Mouse (Mus musculus) heart, postnatal 0 days (tissue): ENCODE data around the gene Ano1. TPM values are rescaled to one million over a fixed set of nuclear protein-coding genes. Genes with fewer than 3 reads are reported as not detected.

Experiments used
- ATAC-seq: fragments of 200-750 bp; cut with Nextera tagmentation; 2 replicates; pipeline ENCODE4 v1.8.0; 2017; ENCODE audit warnings: low read depth, moderate number of reproducible peaks, moderate library complexity; ENCODE audit not compliant: insufficient read depth
- DNase-seq: peaks from one replicate; pipeline ENCODE4 v3.0.0-alpha.2; 2016; ENCODE audit warnings: low spot score
- H3K27ac ChIP-seq: fragments of 300-500 bp; sonication (generic); 2 replicates; pipeline ENCODE4 v1.5.1; 2014; ENCODE audit warnings: low read depth, mild to moderate bottlenecking
- H3K27me3 ChIP-seq: fragments of 300-500 bp; sonication (generic); 2 replicates; pipeline ENCODE4 v1.6.1; 2014; ENCODE audit warnings: low read length, mixed read lengths; ENCODE audit not compliant: control insufficient read depth, insufficient read depth
- H3K36me3 ChIP-seq: fragments of 300-500 bp; sonication (generic); replicated peaks from 2 replicates; pipeline ENCODE4 v1.6.1; 2014; ENCODE audit warnings: low read length, mixed read lengths; ENCODE audit not compliant: control insufficient read depth, insufficient read depth
- H3K4me1 ChIP-seq: fragments of 300-500 bp; sonication (generic); 2 replicates; pipeline ENCODE4 v1.6.1; 2014; ENCODE audit warnings: antibody characterized with exemption; ENCODE audit not compliant: control insufficient read depth, insufficient read depth
- H3K4me2 ChIP-seq: fragments of 300-500 bp; sonication (generic); 2 replicates; pipeline ENCODE4 v1.6.1; 2014; ENCODE audit warnings: low read depth, mild to moderate bottlenecking, low read length, moderate library complexity
- H3K4me3 ChIP-seq: fragments of 300-500 bp; sonication (generic); 2 replicates; pipeline ENCODE4 v1.5.1; 2014; ENCODE audit warnings: low read depth, low read length
- H3K9ac ChIP-seq: fragments of 300-500 bp; sonication (generic); replicated peaks from 2 replicates; pipeline ENCODE4 v1.6.1; 2014; ENCODE audit warnings: low read depth, low read length, mixed read lengths
- H3K9me3 ChIP-seq: fragments of 300-500 bp; sonication (generic); replicated peaks from 2 replicates; pipeline ENCODE4 v1.6.1; 2016; ENCODE audit warnings: low read length; ENCODE audit not compliant: control insufficient read depth
- CTCF ChIP-seq: IDR thresholded peaks from 2 replicates; pipeline ENCODE4 v1.5.1; 2016; ENCODE audit warnings: antibody characterized with exemption, control low read depth, low read depth
- EP300 ChIP-seq: IDR thresholded peaks from 2 replicates; pipeline ENCODE4 v1.6.1; 2016; ENCODE audit warnings: antibody characterized with exemption, low read depth
- WGBS: fragments of 180-500 bp; shearing (Covaris S2); extraction: QIAGEN DNeasy Blood & Tissue Kit; methylation state at CpG from one replicate; pipeline ENCODE4 v1.1.7; 2014; 5-methylcytosine and 5-hydroxymethylcytosine counted together
- polyA plus RNA-seq: library from polyadenylated mRNA; unstranded; fragments of >200 nt; fragmentation: Nextera tagmentation; extraction: Ambion mirVana; gene quantifications from 2 replicates; pipeline ENCODE4 v1.2.1, GENCODE M21; 2015
- total RNA-seq: library from RNA; depleted of rRNA; stranded (reverse); fragments of >200 nt; gene quantifications from 2 replicates; pipeline ENCODE4 v1.2.3, GENCODE M21; 2014; ENCODE audit warnings: low replicate concordance

The Ano1 gene
- total and polyA plus RNA-seq, 2 experiments from 2014 or later, result 4.4 to 11.1 TPM

- H3K36me3 ChIP-seq, result peaks cover 8% of the 10 kb centered on the region
- peak; percentile 92 for DNase-seq
- WGBS, result under 1% methylated on average over 41 of the region's 43 CpGs
- TF ChIP-seq CTCF (peak; percentile 85), EP300 (no peak; the same call in 1 of the 2 replicates)
- H3K4me2 ChIP-seq, result peak overlapping the region; percentile 84
- H3K9me3 ChIP-seq, result no peaks in the 10 kb centered on the region
- H3K4me3 ChIP-seq, result peak overlapping the region; percentile 73
- peaks cover 3% of the 10 kb centered on the region; the same call in 1 of the 2 replicates for H3K27me3 ChIP-seq
- peaks cover 21% of the 10 kb centered on the region for H3K4me1 ChIP-seq
- peak overlapping the region; percentile 57 for H3K9ac ChIP-seq
- peak overlapping the region; percentile 89 for H3K27ac ChIP-seq
- ATAC-seq, result peak; percentile 84
Observed at GRCm38 (mm10) chr7:144581559-144582283, 170.1 kb downstream of the Ano1 start.

GRCm38 (mm10) chr7:144577876-144578275 lies 173.9 kb downstream of the Ano1 start:
- Histone ChIP-seq H3K9me3 (no peaks in the 10 kb centered on the region), H3K36me3 (peaks cover 8% of the 10 kb centered on the region), H3K4me2 (no peak overlapping the region), H3K9ac (no peak overlapping the region), H3K4me3 (no peak overlapping the region), H3K27me3 (no peaks in the 10 kb centered on the region), H3K27ac (peak overlapping the region; percentile 92), H3K4me1 (peaks cover 24% of the 10 kb centered on the region)
- TF ChIP-seq EP300 (peak; percentile 97), CTCF (no peak)
- 25% methylated on average over 5 of the region's 5 CpGs for WGBS
- peak; percentile 60 for ATAC-seq
- DNase-seq, result peak; percentile 80

- Histone ChIP-seq H3K4me2 (no peak overlapping the region), H3K27ac (no peak overlapping the region), H3K27me3 (no peaks in the 10 kb centered on the region), H3K9ac (no peak overlapping the region), H3K4me1 (peaks cover 21% of the 10 kb centered on the region), H3K4me3 (no peak overlapping the region), H3K9me3 (no peaks in the 10 kb centered on the region), H3K36me3 (no peaks in the 10 kb centered on the region)
- no peak for ATAC-seq
- no peak for DNase-seq
- WGBS, result 76% methylated on average over 5 of the region's 5 CpGs
- TF ChIP-seq EP300, result no peak
- TF ChIP-seq CTCF, result no peak
Observed at GRCm38 (mm10) chr7:144572234-144572633, 179.5 kb downstream of the Ano1 start.

GRCm38 (mm10) chr7:144571598-144571997 lies 180.2 kb downstream of the Ano1 start:
- no peaks in the 10 kb centered on the region for H3K36me3 ChIP-seq
- no peak for ATAC-seq
- H3K9ac ChIP-seq, result no peak overlapping the region
- H3K4me3 ChIP-seq, result no peak overlapping the region
- H3K27ac ChIP-seq, result no peak overlapping the region
- no peaks in the 10 kb centered on the region for H3K9me3 ChIP-seq
- no peaks in the 10 kb centered on the region for H3K27me3 ChIP-seq
- no peak for DNase-seq
- no peak overlapping the region for H3K4me2 ChIP-seq
- no peak for TF ChIP-seq EP300
- no peak for TF ChIP-seq CTCF
- peaks cover 15% of the 10 kb centered on the region for H3K4me1 ChIP-seq

- DNase-seq (peak; percentile 83), ATAC-seq (peak; percentile 91)
- no peaks in the 10 kb centered on the region for H3K27me3 ChIP-seq
- H3K9ac ChIP-seq, result no peak overlapping the region
- H3K27ac ChIP-seq, result peak overlapping the region; percentile 78
- H3K4me3 ChIP-seq, result no peak overlapping the region
- peaks cover 12% of the 10 kb centered on the region; the same call in 1 of the 2 replicates for H3K4me1 ChIP-seq
- no peaks in the 10 kb centered on the region for H3K9me3 ChIP-seq
- TF ChIP-seq CTCF (no peak), EP300 (0 out of 2 replicates have a peak, but pooled peaks have one; percentile 20)
- no peaks in the 10 kb centered on the region for H3K36me3 ChIP-seq
- H3K4me2 ChIP-seq, result no peak overlapping the region
- 9% methylated on average over 7 of the region's 7 CpGs for WGBS
Observed at GRCm38 (mm10) chr7:144569428-144569827, 182.3 kb downstream of the Ano1 start.

GRCm38 (mm10) chr7:144568091-144568490 lies 183.7 kb downstream of the Ano1 start:
- Histone ChIP-seq H3K4me1 (peaks cover 17% of the 10 kb centered on the region), H3K4me3 (no peak overlapping the region), H3K9me3 (no peaks in the 10 kb centered on the region), H3K27ac (no peak overlapping the region), H3K27me3 (no peaks in the 10 kb centered on the region), H3K9ac (no peak overlapping the region), H3K4me2 (no peak overlapping the region), H3K36me3 (no peaks in the 10 kb centered on the region)
- ATAC-seq (no peak), DNase-seq (no peak)
- TF ChIP-seq EP300 (no peak), CTCF (no peak)
